Mouse (Mus musculus): ENCODE results near the gene Ncoa1.

GRCm38 (mm10) chr12:4295881-4296280 is 181.1 kb downstream of the Ncoa1 start:
- TF ChIP-seq CTCF (IDR thresholded peaks at IDR 0.05; ENCODE audit: insufficient read depth, low read depth, low read length) = no peak
- no peak for TF ChIP-seq POLR2A (IDR thresholded peaks at IDR 0.05; ENCODE audit: insufficient read depth, low read depth, low read length)

Measured in olfactory bulb, adult 2 months (tissue).